Comparison of ENCODE assay signal across 9 mouse cellular contexts in the genomic region with DNA sequence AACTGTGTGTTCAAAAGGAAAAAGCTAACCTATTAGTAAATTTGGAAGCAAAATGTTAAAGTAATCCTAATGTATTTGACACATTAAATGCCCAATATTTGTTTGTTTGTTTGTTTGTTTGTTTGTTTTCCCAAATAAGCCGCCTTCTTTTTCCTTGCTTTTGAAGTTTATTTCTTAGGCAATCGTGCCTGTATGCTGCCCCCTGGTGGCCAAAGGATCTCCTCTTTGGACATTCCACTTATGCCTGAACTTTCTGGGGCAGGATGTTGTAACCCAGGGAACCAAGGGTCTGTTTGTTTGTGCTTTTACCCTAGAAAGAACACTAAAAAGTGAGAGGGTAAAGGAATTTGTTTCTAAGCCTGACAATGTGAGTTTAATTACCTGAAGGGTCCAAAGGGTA. TPM values are rescaled to one million over a fixed set of nuclear protein-coding genes. Genes with fewer than 3 reads are reported as not detected.
A peak's percentile ranks its signal among the peaks of the same experiment; 100 is the strongest.
DNase-seq lines count a peak whose midpoint lies in the region; ATAC-seq and TF ChIP-seq lines count a peak whose summit lies in the region.
"Had no signal": no experiment of that assay in that cellular context is flagged by ENCODE, and none has a peak within 500 bp of the region (broad histone marks: within the 10 kb centered on the region; RNA-seq: fewer than 3 reads in every experiment).

No protein-coding gene starts in this region.

- H3K4me1 ChIP-seq in neural tube, embryonic 15.5 days: 0 out of 2 replicates have a peak, but pooled peaks cover 5% of the 10 kb centered on the region
- 0 out of 2 replicates have a peak, but pooled peaks cover 5% of the 10 kb centered on the region for H3K4me1 ChIP-seq in embryonic facial prominence, embryonic 10.5 days
- no peaks in the 10 kb centered on the region for H3K4me1 ChIP-seq in kidney, postnatal 0 days (replicated peaks; ENCODE audit: insufficient read depth, low read length)
- no peaks in the 10 kb centered on the region for H3K4me1 ChIP-seq in lung, adult 2 months (ENCODE audit: control insufficient read depth, insufficient read depth, low read length)
- H3K4me1 ChIP-seq: heart, embryonic 15.5 days had no signal

- no peak overlapping the region for H3K27ac ChIP-seq in neural tube, embryonic 15.5 days (replicated peaks)
- no peak overlapping the region for H3K27ac ChIP-seq in embryonic facial prominence, embryonic 10.5 days (replicated peaks)
- no peak overlapping the region for H3K27ac ChIP-seq in kidney, postnatal 0 days
- H3K27ac ChIP-seq: heart, embryonic 15.5 days had no signal

- no peak overlapping the region for H3K4me3 ChIP-seq in neural tube, embryonic 15.5 days (replicated peaks)
- no peak overlapping the region for H3K4me3 ChIP-seq in embryonic facial prominence, embryonic 10.5 days
- H3K4me3 ChIP-seq in kidney, postnatal 0 days (replicated peaks; ENCODE audit: low read depth, low read length): no peak overlapping the region
- no peak overlapping the region for H3K4me3 ChIP-seq in lung, adult 2 months (replicated peaks; ENCODE audit: extremely low read depth, low read depth, low read length)
- H3K4me3 ChIP-seq: heart, embryonic 15.5 days had no signal

- DNase-seq in neural tube, embryonic 10.5 days (ENCODE audit: extremely low spot score, low spot score): peak; percentile 72
- DNase-seq in adrenal gland, postnatal 4 days (ENCODE audit: low spot score in 2 of 2): peak; percentile 51 to 65
- peak; percentile 82 for DNase-seq in embryonic facial prominence, embryonic 10.5 days (ENCODE audit: low spot score)
- peak; percentile 88 for DNase-seq in kidney, postnatal 0 days (ENCODE audit: low spot score)
- DNase-seq in lung, adult 2 months: peak; percentile 73
- DNase-seq in right cerebral cortex, postnatal 14 days: peak; percentile 94
- DNase-seq in urinary bladder, postnatal 14 days (ENCODE audit: low spot score): peak; percentile 88

- no peak overlapping the region for H3K9ac ChIP-seq in neural tube, embryonic 15.5 days (replicated peaks)
- no peak overlapping the region for H3K9ac ChIP-seq in kidney, postnatal 0 days (ENCODE audit: low read depth, low read length)
- H3K9ac ChIP-seq: heart, embryonic 15.5 days had no signal

- H3K36me3 ChIP-seq in neural tube, embryonic 15.5 days: no peaks in the 10 kb centered on the region
- H3K36me3 ChIP-seq in embryonic facial prominence, embryonic 10.5 days (replicated peaks): no peaks in the 10 kb centered on the region
- H3K36me3 ChIP-seq in kidney, postnatal 0 days (ENCODE audit: insufficient read depth, low read length): no peaks in the 10 kb centered on the region
- H3K36me3 ChIP-seq: heart, embryonic 15.5 days had no signal

- TF ChIP-seq CTCF in kidney, postnatal 0 days (IDR thresholded peaks at IDR 0.05; ENCODE audit: low read depth): peak; percentile 94
- peak; percentile 68 for TF ChIP-seq CTCF in lung, adult 2 months (IDR thresholded peaks at IDR 0.05; ENCODE audit: insufficient read depth, low read length)

- no peak for TF ChIP-seq POLR2A in lung, adult 2 months (IDR thresholded peaks at IDR 0.05; ENCODE audit: borderline replicate concordance, extremely low read depth, low read depth, low read length)

- no peak overlapping the region for H3K4me2 ChIP-seq in neural tube, embryonic 15.5 days
- H3K4me2 ChIP-seq in kidney, postnatal 0 days (ENCODE audit: low read length): no peak overlapping the region
- H3K4me2 ChIP-seq: heart, embryonic 15.5 days had no signal

- 11% methylated on average over 2 of the region's 2 CpGs for WGBS in neural tube, embryonic 15.5 days
- 20% methylated on average over 2 of the region's 2 CpGs for WGBS in embryonic facial prominence, embryonic 10.5 days
- 15% methylated on average over 2 of the region's 2 CpGs for WGBS in kidney, postnatal 0 days
- WGBS in lung, adult 2 months: 5% methylated on average over 2 of the region's 2 CpGs

- no peaks in the 10 kb centered on the region for H3K27me3 ChIP-seq in neural tube, embryonic 15.5 days (replicated peaks)
- peaks cover 11% of the 10 kb centered on the region for H3K27me3 ChIP-seq in embryonic facial prominence, embryonic 10.5 days (replicated peaks; ENCODE audit: low read depth, poor library complexity, severe bottlenecking)
- no peaks in the 10 kb centered on the region for H3K27me3 ChIP-seq in kidney, postnatal 0 days (ENCODE audit: insufficient read depth, low read length)
- H3K27me3 ChIP-seq: heart, embryonic 15.5 days had no signal

- no peak for ATAC-seq in neural tube, embryonic 15.5 days (ENCODE audit: low FRiP score)
- ATAC-seq in kidney, postnatal 0 days (replicated peaks; ENCODE audit: low FRiP score, low read depth): no peak

- no peaks in the 10 kb centered on the region for H3K9me3 ChIP-seq in neural tube, embryonic 15.5 days (replicated peaks)
- H3K9me3 ChIP-seq in embryonic facial prominence, embryonic 10.5 days: no peaks in the 10 kb centered on the region
- no peaks in the 10 kb centered on the region for H3K9me3 ChIP-seq in kidney, postnatal 0 days (replicated peaks; ENCODE audit: low read length)
- H3K9me3 ChIP-seq: heart, embryonic 15.5 days had no signal

RNA-seq across cellular contexts. Expression of gene Ing2, which starts 17.8 kb away (rescaled TPM):
- polyA plus RNA-seq in neural tube, embryonic 15.5 days (2015; fragmentation: Nextera tagmentation; extraction: Ambion mirVana): 5.8 and 7.4 TPM in 2 replicates
- 10 to 100 TPM; 26.4 to 29.4 TPM for total RNA-seq in adrenal gland, postnatal 4 days (2021)
- 13.6 and 13.8 TPM in 2 replicates for polyA plus RNA-seq in embryonic facial prominence, embryonic 10.5 days (2016; fragmentation: Nextera tagmentation; extraction: Ambion mirVana)
- polyA plus RNA-seq in kidney, postnatal 0 days (2015; fragmentation: Nextera tagmentation; extraction: Ambion mirVana): 15.8 and 19.8 TPM in 2 replicates
- 2.1 and 6.4 TPM in 2 replicates for polyA plus RNA-seq in lung, adult 2 months (2012; rRNA removed)

RNA-seq across cellular contexts. Expression of gene Cdkn2aip, which starts 20.6 kb away (rescaled TPM):
- 26.9 and 27.4 TPM in 2 replicates for polyA plus RNA-seq in neural tube, embryonic 15.5 days (2015; fragmentation: Nextera tagmentation; extraction: Ambion mirVana)
- 10 to 100 TPM; 17.3 TPM for total RNA-seq in adrenal gland, postnatal 4 days (2021)
- polyA plus RNA-seq in embryonic facial prominence, embryonic 10.5 days (2016; fragmentation: Nextera tagmentation; extraction: Ambion mirVana): 38.2 and 38.5 TPM in 2 replicates
- 23.6 and 27.5 TPM in 2 replicates for polyA plus RNA-seq in kidney, postnatal 0 days (2015; fragmentation: Nextera tagmentation; extraction: Ambion mirVana)
- polyA plus RNA-seq in lung, adult 2 months (2012; rRNA removed): 9.6 and 16.3 TPM in 2 replicates
